In genomic region chr3:87000051-87000450, GRCm38 (mm10) we compare ENCODE assay signal across 9 mouse cellular contexts. TPM values are rescaled to one million over a fixed set of nuclear protein-coding genes. Genes with fewer than 3 reads are reported as not detected.
A peak's percentile ranks its signal among the peaks of the same experiment; 100 is the strongest.
DNase-seq lines count a peak whose midpoint lies in the region; ATAC-seq and TF ChIP-seq lines count a peak whose summit lies in the region.
"Had no signal": no experiment of that assay in that cellular context is flagged by ENCODE, and none has a peak within 500 bp of the region (broad histone marks: within the 10 kb centered on the region; RNA-seq: fewer than 3 reads in every experiment).

No protein-coding gene starts in this region.

- no peak overlapping the region for H3K27ac ChIP-seq in forebrain, postnatal 0 days (ENCODE audit: low read depth, low read length)
- H3K27ac ChIP-seq in forebrain, embryonic 15.5 days (replicated peaks) = no peak overlapping the region
- H3K27ac ChIP-seq in lung, embryonic 15.5 days = no peak overlapping the region
- H3K27ac ChIP-seq in brown adipose tissue, adult 24 weeks (replicated peaks; ENCODE audit: low read depth, low read length) = peak overlapping the region; percentile 85

- 90% methylated on average over 12 of the region's 12 CpGs for WGBS in forebrain, postnatal 0 days
- WGBS in forebrain, embryonic 15.5 days = 91% methylated on average over 12 of the region's 12 CpGs
- WGBS in lung, embryonic 15.5 days = 87% methylated on average over 12 of the region's 12 CpGs

- TF ChIP-seq CTCF in forebrain, postnatal 0 days (IDR thresholded peaks at IDR 0.05; ENCODE audit: low read depth) = no peak

- H3K27me3 ChIP-seq in forebrain, postnatal 0 days (ENCODE audit: insufficient read depth, low read length) = no peaks in the 10 kb centered on the region
- H3K27me3 ChIP-seq in forebrain, embryonic 15.5 days = no peaks in the 10 kb centered on the region
- no peaks in the 10 kb centered on the region for H3K27me3 ChIP-seq in lung, embryonic 15.5 days

- H3K4me3 ChIP-seq in forebrain, postnatal 0 days (ENCODE audit: low read depth, low read length) = no peak overlapping the region
- no peak overlapping the region for H3K4me3 ChIP-seq in forebrain, embryonic 15.5 days
- H3K4me3 ChIP-seq in lung, embryonic 15.5 days = peak overlapping the region; percentile 69; the same call in 1 of the 2 replicates
- peak overlapping the region; percentile 78; the same call in 1 of the 2 replicates for H3K4me3 ChIP-seq in brown adipose tissue, adult 24 weeks (ENCODE audit: insufficient read depth, low read depth, low read length)

- no peak for DNase-seq in forebrain, postnatal 0 days
- DNase-seq in lung, adult 18-20 months = no peak
- no peak for DNase-seq in cerebellum, postnatal 10 days
- no peak for DNase-seq in left cerebral cortex, adult 9 months (ENCODE audit: low spot score in 2 of 2)
- DNase-seq: heart, adult 2 months had no signal

- no peak for ATAC-seq in forebrain, postnatal 0 days
- ATAC-seq in forebrain, embryonic 15.5 days (replicated peaks) = no peak
- no peak for ATAC-seq in lung, embryonic 15.5 days (ENCODE audit: borderline replicate concordance, extremely low read depth, low FRiP score, low TSS enrichment)
- peak; percentile 34 for ATAC-seq in megakaryocyte, adult 5-6 weeks (ENCODE audit: poor library complexity, severe bottlenecking)

- no peaks in the 10 kb centered on the region for H3K36me3 ChIP-seq in forebrain, postnatal 0 days (ENCODE audit: insufficient read depth)
- H3K36me3 ChIP-seq in forebrain, embryonic 15.5 days = no peaks in the 10 kb centered on the region
- no peaks in the 10 kb centered on the region for H3K36me3 ChIP-seq in lung, embryonic 15.5 days

- no peaks in the 10 kb centered on the region for H3K4me1 ChIP-seq in forebrain, postnatal 0 days (ENCODE audit: insufficient read depth)
- H3K4me1 ChIP-seq in forebrain, embryonic 15.5 days = 0 out of 2 replicates have a peak, but pooled peaks cover 7% of the 10 kb centered on the region
- H3K4me1 ChIP-seq in lung, embryonic 15.5 days = 0 out of 2 replicates have a peak, but pooled peaks cover 10% of the 10 kb centered on the region
- peaks cover 5% of the 10 kb centered on the region; the same call in 1 of the 2 replicates for H3K4me1 ChIP-seq in brown adipose tissue, adult 24 weeks (ENCODE audit: control insufficient read depth, insufficient read depth, insufficient read length, low read length)

- no peaks in the 10 kb centered on the region for H3K9me3 ChIP-seq in forebrain, postnatal 0 days (ENCODE audit: low read length)
- H3K9me3 ChIP-seq in forebrain, embryonic 15.5 days = no peaks in the 10 kb centered on the region
- no peaks in the 10 kb centered on the region for H3K9me3 ChIP-seq in lung, embryonic 15.5 days

- no peak overlapping the region for H3K9ac ChIP-seq in forebrain, postnatal 0 days
- H3K9ac ChIP-seq in forebrain, embryonic 15.5 days (replicated peaks) = no peak overlapping the region
- no peak overlapping the region for H3K9ac ChIP-seq in lung, embryonic 15.5 days

- 0 out of 2 replicates have a peak overlapping the region, but pooled peaks have one; percentile 60 for H3K4me2 ChIP-seq in forebrain, postnatal 0 days (ENCODE audit: low read depth)
- no peak overlapping the region for H3K4me2 ChIP-seq in forebrain, embryonic 15.5 days (replicated peaks)
- H3K4me2 ChIP-seq in lung, embryonic 15.5 days = peak overlapping the region; percentile 72

RNA-seq across cellular contexts. Expression of gene Cd1d1, which starts 0.8 kb away (rescaled TPM):
- 16.3 and 23.4 TPM in 2 replicates for total RNA-seq in forebrain, postnatal 0 days (2014; rRNA removed)
- polyA plus RNA-seq in forebrain, postnatal 0 days (2015; fragmentation: Nextera tagmentation; extraction: Ambion mirVana) = 12.5 and 25.1 TPM in 2 replicates
- polyA plus RNA-seq in forebrain, embryonic 15.5 days (2015; fragmentation: Nextera tagmentation; extraction: Ambion mirVana) = 84.0 and 88.3 TPM in 2 replicates
- 38.4 and 40.8 TPM in 2 replicates for polyA plus RNA-seq in lung, embryonic 15.5 days (2015; fragmentation: Nextera tagmentation; extraction: Ambion mirVana)
- polyA plus RNA-seq in brown adipose tissue, adult 24 weeks (2012; ENCODE audit: insufficient read depth, insufficient read length, missing spikeins) = 87.5 and 141 TPM in 2 replicates
- 15.3 and 27.2 TPM in 2 replicates for total RNA-seq in megakaryocyte, adult 5-6 weeks (2015)
- total RNA-seq in megakaryocyte, adult 5-6 weeks (2017) = 16.5 and 18.5 TPM in 2 replicates

Comparison
In these comparisons a context has a peak if more than half of its experiments do, and no peak if none do; other contexts are left out.
1. H3K4me3 ChIP-seq: peak in lung, embryonic 15.5 days (single experiment) and brown adipose tissue, adult 24 weeks (single experiment); none in forebrain, postnatal 0 days (single experiment) and forebrain, embryonic 15.5 days (single experiment).